Mouse (Mus musculus) gastrocnemius, postnatal 10 days (tissue): ENCODE measurements around the gene Acot2. TPM values are rescaled to one million over a fixed set of nuclear protein-coding genes. Genes with fewer than 3 reads are reported as not detected.
"Not testable (repeated sequence)": the region's sequence is repeated elsewhere in the genome, so short reads cannot be mapped to it uniquely, and the experiment has no call there.

Experiments used
- DNase-seq: peaks from one replicate; pipeline ENCODE4 v3.0.0; 2021; ENCODE audit warnings: mixed read lengths
- total RNA-seq, 2 experiments: library from RNA; stranded (reverse); gene quantifications; 2 replicates each; pipeline ENCODE4 v1.2.3; 2021

Gene Acot2
- total RNA-seq, 2 experiments from 2014 or later: 14.6 to 16.3 TPM

DNA sequence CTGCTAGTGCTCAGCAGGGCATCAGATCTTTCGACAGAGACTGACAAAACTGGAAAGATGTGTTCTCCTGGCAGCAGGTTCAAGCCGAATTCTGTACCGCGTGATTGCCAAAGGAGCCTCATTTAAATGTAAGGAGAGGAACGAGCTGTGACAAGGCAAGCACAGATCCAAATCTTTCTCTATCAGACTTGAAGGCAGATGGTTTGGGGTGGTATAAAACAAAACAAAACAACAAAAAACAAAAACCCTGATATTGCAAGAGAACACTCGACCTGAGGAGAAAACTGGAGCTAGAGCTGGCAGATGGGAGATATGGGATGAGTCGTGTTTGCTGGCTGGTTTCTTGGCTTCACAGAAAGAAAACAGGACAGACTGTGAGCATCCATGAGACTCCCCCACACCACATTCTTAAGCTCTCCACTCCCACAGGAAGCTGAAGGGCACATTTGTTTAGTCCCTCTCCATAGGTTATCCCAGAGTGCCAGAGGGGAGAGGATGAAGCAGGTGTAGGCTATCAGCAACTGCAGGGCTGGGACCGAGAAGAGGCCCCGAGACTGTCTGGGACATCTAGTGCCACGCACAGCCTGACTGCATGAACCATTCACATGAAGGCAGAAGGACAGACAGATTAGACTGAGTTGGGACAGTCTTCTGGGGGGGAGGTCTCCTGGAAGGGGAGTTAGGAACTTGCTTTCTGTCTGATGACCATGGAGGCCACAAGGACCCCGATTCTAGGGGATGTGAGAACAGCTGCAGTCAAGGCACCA, 10.9 kb downstream of the Acot2 start:
- DNase-seq: no peak

DNA sequence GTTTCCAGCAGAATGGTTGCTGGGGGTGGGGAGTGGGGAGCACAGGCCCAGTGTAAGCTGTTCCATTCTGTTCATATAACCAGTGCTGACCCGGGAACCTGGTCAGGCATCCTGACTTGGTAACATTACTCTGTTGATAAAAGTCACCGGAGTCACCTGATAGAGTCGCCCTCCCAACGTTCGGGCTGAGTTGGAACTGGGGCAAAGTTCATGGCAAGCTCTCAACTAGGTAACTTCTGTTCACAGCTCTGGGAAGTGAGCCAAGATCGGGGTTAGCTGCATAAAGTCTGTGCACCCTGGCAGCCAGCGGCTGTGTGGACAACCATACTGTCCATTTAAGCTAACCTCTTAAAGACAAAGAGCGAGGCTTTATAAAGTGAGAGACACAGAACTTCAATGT, 11.6 kb downstream of the Acot2 start:
- DNase-seq: peak; percentile 51

DNA sequence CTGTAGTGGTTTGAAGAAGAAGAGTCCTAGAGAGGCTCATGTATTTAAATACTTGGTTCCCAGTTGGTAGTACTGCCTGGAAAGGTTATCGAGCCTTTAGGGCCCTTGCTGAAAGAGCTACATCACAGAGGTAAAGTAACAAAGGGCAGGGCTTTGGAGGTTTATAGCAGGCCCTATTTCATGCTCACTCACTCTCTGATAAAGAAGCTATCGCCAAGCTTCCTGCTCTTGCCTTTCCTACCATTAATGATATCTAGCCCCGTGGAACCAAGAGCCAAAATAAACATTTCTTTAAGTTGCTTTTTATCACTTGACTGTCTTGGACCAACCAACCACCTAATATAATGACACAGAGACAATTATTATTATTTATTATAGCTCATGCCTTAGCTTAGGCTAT, 12.8 kb downstream of the Acot2 start:
- DNase-seq: no peak

DNA sequence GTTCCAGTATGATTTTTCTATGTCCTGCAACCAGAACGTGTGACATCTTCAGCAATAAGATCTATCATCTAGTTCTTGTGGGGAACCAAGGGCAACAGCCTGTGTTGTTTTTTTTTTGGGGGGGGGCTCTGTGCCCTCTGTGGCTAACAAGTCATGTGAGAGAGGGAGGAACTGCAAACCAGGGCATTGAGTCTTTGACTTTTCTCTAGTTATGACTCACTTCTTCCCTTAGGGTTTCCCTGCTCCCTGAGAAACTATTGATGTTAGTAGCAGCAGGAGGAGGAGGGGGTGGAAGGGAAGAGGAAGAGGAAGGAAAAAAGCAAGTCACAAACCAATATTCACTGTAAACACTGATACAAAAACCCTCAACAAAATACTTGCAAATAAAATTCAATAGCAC, 16.2 kb downstream of the Acot2 start:
- no peak for DNase-seq

DNA sequence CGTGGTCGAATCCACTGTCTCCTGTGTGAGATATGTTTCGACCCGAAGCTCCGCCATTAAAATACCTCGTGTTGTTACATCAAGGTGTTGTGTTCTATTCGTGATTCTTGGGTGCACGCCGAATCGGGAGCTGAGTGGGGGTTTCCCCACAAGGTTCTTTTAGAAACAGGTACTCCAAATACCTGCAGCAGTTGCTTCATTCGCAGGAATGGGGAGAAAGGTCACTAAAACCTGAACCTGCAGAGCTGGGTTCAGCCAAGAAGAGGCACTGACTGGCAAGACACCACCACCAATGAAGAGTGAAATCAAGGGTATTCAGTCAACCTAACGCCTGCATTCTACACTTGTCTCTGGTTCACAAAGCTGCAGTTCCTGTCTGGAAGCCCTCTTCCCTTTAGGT, 20.6 kb downstream of the Acot2 start:
- no peak for DNase-seq

DNA sequence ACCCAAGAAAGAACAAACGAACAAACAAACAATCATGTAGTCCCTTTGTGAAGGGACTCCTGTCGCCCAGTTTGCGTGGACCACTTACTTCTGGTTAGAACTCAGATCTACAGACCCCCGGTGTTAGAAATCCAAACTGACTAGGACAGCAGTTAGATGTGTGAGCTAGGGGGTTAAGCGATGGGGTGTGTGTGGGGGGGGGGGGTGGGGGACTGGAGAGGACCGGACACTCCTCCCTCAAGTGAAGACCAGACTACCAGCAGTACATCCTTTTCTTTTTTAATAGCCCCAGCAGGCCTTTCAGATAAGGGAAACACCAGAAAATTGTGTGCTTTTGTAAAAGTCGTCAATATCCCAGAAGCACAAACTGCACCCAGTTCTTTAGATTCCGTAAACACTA, 21.1 kb downstream of the Acot2 start:
- DNase-seq: no peak

DNA sequence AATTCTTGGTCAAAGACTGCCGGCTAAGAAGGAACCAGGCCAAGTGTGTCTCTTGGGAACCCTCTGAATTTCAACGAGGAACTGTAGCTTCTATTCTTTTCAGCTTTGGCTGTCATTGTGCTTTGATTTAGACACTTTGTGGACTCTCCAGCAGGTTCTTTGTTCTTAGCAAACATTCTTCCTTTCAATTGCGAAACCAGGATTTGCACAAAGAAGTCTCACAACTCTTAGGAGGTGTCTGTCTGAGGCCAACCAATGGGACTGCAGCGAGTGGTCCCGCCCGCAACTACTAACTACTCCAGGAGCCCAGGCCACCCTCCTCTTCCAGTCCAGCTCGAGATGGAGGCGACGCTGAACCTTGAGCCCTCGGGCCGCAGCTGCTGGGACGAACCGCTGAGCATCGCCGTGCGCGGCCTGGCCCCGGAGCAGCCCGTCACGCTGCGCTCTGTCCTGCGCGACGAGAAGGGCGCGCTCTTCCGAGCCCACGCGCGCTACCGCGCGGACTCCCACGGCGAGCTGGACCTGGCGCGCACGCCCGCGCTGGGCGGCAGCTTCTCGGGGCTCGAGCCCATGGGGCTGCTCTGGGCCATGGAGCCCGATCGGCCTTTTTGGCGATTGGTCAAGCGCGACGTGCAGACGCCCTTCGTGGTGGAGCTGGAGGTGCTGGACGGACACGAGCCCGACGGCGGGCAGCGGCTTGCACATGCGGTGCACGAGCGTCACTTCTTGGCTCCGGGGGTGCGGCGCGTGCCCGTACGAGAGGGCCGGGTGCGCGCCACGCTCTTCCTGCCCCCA, 21.7 kb downstream of the Acot2 start, which contains the start of gene Acot1:
Gene Acot1, plus strand, starts transcription at position 320 of the 795 bp plus-strand sequence.
- DNase-seq: peak; percentile 59

DNA sequence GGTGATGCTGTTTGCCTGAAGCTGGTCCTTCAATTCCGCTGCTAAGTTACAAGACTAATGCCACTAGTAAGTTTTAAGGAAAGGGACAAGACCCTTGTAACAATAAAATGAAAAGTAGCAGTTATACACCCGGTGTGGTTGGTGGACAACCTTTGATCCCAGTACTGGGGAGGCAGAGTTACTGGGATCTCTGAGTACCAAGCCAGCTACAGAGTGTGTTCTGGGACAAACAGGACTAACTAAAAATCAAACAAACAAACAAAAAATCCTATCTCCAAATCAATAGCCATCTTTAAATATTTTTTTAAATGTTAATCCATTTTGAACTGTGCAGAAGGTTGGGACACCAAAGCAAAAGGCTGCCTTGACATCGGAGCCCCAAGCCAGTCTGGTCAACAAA, 22.5 kb downstream of the Acot2 start:
- no peak for DNase-seq

DNA sequence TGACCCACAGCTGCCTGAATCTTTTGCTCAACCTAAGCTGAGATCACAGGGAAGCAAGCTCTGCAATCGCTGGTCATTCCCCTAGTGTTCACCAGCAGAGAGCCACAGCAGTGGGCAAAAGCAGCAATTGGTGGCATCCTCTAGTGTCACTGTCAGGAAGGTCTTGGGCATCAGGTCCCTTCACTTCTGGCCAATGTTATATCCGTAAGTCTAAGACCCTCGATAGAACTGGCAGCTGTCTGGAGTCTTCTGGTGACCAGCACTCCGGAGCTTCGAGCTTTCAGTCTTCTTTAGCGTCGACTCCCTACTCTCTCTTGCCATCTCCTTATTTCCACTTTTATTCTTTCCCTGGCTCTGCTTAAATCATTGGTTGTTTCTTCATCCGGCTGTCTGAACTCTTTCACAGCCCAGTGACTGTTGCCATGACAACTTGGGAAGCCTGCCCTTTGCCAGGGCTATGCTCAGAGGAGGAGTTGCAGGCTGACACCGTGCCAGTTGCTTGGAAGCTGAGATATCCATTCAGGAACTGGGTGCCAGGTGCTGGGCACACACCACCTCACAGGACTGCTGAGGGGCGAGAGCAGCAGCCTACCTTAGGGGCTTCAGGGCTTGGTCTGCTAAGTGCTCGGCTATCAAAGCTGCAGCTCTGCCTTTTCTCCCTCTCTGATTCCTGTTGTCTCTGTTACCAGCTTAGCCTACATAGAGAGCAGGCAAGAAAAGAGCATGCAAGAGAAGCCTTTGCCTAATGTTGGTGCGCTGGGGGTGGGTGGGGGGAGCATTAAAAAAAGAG, 23.8 kb downstream of the Acot2 start:
- peak; percentile 65 for DNase-seq

DNA sequence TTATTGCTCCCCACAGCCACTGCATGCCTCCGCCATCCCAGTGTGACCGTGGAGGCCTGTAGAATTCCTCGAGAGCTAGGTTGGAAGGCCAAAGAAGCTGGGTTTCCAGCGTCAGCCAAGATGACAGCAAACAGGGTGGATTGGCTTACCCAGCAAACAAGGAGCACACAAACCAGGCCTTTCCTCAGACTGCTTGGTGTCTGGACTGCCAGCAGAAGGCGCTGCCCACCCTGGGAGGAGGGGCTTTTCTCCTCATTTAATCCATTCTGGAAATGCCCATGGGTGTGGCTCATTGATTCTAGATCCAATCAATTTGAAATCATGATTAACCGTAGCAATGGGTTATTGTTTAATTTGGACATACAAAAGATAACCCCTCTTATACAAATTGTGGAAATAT, 25.5 kb downstream of the Acot2 start:
- no peak for DNase-seq

DNA sequence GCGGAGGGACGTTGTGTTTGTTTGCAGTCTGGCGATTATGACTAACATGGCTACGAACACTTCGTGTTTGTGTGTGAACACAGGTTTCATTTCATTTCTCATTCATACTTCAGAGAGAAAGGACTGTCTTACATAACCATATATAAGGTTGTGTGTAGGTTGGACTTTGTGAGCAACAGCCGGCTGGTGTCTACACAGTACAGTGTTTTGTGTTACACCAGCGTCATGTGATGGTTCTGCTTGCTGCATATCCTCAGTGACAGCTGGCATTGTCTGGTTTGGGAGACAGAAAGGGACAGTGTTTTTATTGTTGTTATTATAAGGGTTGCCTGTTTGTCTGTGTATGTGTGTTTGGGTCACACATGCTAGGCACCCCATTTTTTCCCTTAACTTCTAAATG, 26.0 kb downstream of the Acot2 start:
- no peak for DNase-seq

DNA sequence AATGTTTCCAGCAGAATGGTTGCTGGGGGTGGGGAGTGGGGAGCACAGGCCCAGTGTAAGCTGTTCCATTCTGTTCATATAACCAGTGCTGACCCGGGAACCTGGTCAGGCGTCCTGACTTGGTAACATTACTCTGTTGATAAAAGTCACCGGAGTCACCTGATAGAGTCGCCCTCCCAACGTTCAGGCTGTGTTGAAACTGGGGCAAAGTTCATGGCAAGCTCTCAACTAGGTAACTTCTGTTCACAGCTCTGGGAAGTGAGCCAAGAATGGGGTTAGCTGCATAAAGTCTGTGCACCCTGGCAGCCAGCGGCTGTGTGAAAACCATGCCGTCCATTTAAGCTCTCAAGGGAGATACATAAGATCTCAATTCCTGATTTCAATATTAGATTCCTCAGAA, 32.9 kb downstream of the Acot2 start:
- peak; percentile 41 for DNase-seq

DNA sequence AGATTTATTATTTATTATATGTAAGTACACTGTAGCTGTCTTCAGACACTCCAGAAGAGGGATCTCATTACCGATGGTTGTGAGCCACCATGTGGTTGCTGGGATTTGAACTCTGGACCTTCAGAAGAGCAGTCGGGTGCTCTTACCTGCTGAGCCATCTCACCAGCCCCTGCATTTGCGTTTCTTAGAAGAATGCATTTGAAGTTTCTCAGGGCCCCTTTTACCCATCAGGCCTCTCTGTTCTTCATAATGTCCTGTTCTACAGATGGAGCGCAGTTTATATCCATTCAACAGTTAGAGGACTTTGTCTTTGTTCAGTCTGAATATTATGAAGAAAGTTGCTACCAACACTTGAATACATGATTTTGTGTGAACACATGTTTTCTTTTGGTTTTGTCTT, 34.6 kb downstream of the Acot2 start:
- DNase-seq: not testable (repeated sequence)

DNA sequence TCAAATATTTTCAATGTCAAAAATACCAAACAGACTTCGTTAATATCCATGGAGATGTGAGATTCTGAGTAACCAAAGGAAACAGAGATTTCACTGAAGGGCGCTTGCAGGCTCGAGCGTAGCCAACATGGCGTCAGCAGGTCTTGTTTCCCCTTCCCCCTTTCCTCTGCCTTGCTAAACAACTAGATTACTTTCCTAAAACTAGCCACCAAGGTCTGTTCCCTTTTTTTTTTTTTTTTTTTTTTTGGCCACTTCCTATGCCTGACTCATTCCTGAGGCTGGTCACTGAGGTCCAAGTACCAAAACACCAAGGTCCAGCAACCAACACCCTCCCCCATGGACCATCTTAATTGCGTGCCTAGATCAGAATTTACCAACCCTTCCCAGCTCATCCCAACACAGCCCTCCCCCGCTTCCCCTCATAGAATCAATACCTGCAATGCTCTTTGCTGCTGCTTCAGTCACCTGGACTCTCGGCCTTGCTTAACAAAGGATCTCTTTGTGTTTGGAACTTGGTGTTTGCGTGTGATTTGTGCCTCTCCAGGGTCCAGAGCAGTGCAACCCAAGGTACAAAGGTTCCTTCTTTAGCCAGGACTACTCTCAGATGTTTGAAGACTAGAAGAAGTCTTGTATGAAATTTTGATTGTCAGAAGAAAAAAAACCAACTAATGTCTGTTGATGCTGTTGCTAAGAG, 35.5 kb downstream of the Acot2 start:
- DNase-seq: no peak

DNA sequence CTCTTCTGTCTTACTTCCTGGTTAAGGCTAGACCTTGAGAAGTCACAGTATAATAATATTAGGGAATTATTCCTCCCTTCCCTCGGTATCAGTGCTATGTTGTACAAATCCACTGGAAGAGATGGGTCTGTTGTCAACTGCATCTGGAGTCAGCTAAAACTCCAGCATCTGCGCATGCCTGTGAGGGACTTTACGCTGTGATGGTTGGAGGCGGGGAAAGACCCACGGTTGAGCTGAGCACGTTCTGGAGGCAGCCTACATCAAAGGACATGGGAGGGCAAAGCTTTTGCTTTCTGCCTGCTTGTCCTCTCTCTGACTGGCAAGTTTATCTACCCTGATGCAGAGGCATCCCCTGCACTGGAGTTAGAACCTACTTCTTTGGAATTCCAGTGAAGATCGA, 38.2 kb downstream of the Acot2 start:
- DNase-seq: no peak

DNA sequence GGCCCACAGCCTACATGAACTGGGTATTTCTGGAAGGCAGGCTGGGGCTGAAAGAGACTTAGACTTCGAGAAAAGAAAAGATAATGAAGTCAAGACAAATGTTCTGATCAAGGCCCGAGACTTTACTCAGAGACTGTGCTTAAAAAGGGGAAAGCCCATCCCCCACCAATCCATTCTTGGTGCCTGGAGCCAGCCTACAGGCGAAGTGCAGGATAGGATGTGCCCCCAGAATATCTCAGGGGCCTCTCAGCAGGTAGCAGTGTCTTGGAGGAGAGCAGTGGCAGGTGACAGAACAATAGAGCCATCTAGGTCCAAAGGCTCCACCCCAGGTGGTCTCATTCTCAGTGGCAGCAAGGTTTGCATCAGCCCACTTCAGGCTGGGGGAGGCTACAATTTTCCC, 40.7 kb downstream of the Acot2 start:
- DNase-seq: not testable (repeated sequence)

DNA sequence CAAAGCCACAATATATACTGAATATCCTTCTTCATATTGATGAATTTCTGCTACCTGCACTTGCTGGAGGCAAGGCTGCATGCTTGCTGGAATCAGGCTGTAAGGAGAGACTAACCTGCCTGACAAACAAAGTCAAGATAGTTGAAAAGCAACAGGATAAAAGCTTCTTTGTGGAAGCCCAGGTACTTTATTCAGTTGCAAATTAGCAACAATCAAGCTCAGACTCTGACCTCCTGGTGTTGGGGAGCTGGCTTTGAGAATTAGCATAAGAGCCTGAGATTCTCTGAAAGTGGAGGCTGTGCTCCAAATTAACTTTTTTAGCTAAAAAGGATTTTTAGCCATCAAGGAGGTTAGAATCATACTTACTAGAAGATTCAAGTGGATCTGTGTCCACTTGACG, 41.4 kb downstream of the Acot2 start:
- DNase-seq: not testable (repeated sequence)

DNA sequence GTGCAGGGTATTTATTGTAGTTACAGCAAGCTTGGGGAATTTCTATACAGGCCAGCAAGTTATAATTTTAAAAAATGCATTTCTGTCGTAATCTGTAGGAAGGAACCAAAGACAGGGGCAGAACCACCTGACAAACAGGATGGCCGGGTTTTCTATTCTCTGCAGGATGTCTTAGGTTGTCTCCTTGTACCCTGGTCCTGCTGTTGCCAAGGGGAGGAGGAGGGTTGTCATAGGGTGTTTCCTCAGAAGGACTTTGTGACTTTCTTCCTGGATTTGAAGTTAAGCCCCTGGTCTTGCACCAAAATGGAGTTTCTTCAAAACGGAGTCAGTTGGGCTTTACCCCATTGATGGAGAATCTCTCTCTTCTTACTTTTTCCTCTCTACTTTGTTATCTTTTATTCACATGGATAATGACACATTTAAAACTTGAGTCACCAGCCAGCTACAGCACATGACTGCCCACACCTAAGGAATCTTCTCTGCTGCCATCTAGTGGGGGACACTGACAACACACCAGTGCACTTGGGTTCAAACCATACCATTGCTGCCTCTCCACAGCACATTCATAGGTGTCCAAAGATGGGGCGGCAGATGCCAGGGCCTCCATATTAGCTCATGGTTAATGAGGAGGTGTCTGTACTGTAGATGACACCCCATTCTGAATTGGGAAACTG, 43.1 kb downstream of the Acot2 start:
- DNase-seq: peak; percentile 66

DNA sequence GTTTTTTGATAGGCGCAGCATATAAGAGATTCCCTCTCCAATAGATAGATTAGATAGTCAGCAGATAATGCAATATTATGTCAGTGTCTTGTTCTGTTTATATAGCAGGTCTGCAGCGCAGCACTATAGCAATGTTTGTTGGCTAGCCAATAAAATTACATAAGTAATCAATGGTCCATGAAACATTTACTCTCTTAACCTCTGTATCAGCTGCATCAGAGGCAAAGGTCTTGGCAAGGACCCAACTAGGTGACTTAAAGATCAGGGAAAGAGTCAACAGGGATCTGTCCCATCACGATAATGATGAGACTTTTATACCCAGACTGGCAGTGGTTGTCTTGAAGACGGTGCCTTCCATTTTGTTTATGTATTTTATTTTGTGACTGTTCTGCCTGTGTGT, 45.2 kb downstream of the Acot2 start:
- DNase-seq: no peak

DNA sequence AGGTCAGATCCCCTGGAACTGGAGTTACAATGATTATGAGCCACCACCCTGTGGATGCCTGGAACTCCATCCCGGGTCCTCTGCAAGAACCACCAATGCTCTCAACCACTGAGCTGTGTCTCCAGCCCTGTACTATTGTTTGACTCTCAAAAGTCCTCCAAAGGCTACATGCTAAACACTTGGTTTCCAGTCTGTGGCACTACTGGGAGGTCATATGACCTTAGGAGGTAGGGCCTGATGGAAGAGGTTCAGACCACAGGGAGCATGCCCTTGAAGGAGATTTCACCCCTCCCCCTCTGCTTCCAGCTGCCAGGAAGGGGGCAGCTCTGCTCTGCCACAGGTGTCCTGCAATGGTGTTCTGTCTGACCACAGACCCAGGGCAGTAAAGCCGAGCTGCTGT, 45.6 kb downstream of the Acot2 start:
- not testable (repeated sequence) for DNase-seq

DNA sequence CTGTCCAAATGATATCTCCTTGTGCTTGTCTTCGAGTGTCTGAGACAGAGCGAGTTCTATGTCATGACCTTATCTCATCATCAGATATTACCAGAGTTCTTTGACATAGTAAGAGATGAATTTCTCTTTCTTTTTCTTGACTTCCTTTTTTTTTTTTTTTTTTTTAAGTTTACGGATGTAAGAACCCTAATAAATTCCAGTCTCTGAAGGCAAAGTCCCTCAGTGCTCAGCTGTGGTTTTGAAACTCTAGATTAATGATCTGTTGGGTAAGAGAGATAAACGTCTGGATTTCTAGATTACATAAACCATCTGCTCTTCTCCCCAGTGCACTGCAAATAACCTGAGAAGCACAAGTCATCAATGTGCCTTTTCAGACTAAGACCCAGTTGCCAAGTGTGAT, 46.4 kb downstream of the Acot2 start:
- DNase-seq: no peak

DNA sequence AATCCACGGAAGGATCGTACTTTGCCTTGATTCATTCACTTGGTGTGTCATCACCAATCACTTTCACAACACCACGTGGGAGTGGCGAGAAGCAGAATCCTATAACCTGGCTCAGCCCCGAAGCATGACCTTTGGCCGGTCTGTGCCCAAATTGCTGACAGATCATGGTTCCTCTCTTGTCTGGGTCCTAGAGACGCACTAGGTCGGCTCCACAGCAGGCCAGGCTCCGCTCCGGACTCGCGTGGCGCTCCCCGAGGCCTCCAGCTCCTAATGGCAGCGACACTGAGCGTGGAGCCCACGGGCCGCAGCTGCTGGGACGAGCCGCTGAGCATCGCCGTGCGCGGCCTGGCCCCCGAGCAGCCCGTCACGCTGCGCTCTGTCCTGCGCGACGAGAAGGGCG, 50.6 kb downstream of the Acot2 start, which contains the start of gene Acot4:
Gene Acot4, plus strand, starts transcription at position 139 of the 400 bp plus-strand sequence.
- DNase-seq: not testable (repeated sequence)
